ENCODE assay signal across 25 mouse cellular contexts in genomic region chr15:83360140-83360539, GRCm38 (mm10). TPM values are rescaled to one million over a fixed set of nuclear protein-coding genes. Genes with fewer than 3 reads are reported as not detected.
DNase-seq lines count a peak whose midpoint lies in the region; ATAC-seq and TF ChIP-seq lines count a peak whose summit lies in the region.
"Had no signal": no experiment of that assay in that cellular context is flagged by ENCODE, and none has a peak within 500 bp of the region (broad histone marks: within the 10 kb centered on the region; RNA-seq: fewer than 3 reads in every experiment).

No protein-coding gene starts in this region.

- peak overlapping the region; percentile 75 for H3K27ac ChIP-seq in lung, postnatal 0 days (ENCODE audit: low read length)
- H3K27ac ChIP-seq: embryonic facial prominence, embryonic 13.5 days; embryonic facial prominence, embryonic 15.5 days; forebrain, embryonic 10.5 days; forebrain, embryonic 12.5 days had no signal

- ATAC-seq in frontal cortex, adult (ENCODE audit: low TSS enrichment) = peak; percentile 69
- peak; percentile 35 for ATAC-seq in lung, postnatal 0 days
- ATAC-seq: CD4-positive, CD25-positive, alpha-beta regulatory T cell, adult 4 months; forebrain, embryonic 14.5 days; forebrain, embryonic 16.5 days had no signal

- no peak overlapping the region for H3K4me3 ChIP-seq in lung, postnatal 0 days (ENCODE audit: low read depth, low read length)
- H3K4me3 ChIP-seq in lung, adult 2 months (replicated peaks; ENCODE audit: extremely low read depth, low read depth, low read length) = no peak overlapping the region
- H3K4me3 ChIP-seq: embryonic facial prominence, embryonic 13.5 days; embryonic facial prominence, embryonic 15.5 days; erythroblast, embryonic 14.5 days; forebrain, embryonic 10.5 days; forebrain, embryonic 12.5 days had no signal

- TF ChIP-seq CTCF in lung, postnatal 0 days (IDR thresholded peaks at IDR 0.05) = no peak
- TF ChIP-seq CTCF in lung, adult 2 months (IDR thresholded peaks at IDR 0.05; ENCODE audit: insufficient read depth, low read length) = no peak

- H3K9ac ChIP-seq in lung, postnatal 0 days (replicated peaks; ENCODE audit: low read depth) = no peak overlapping the region
- H3K9ac ChIP-seq: embryonic facial prominence, embryonic 13.5 days; embryonic facial prominence, embryonic 15.5 days; forebrain, embryonic 12.5 days had no signal

- 39% methylated on average over 3 of the region's 3 CpGs for WGBS in lung, postnatal 0 days
- 61% methylated on average over 3 of the region's 3 CpGs for WGBS in lung, adult 2 months

- TF ChIP-seq POLR2A in lung, adult 2 months (IDR thresholded peaks at IDR 0.05; ENCODE audit: borderline replicate concordance, extremely low read depth, low read depth, low read length) = no peak

- no peak overlapping the region for H3K4me2 ChIP-seq in lung, postnatal 0 days (replicated peaks; ENCODE audit: low read depth, low read length)
- H3K4me2 ChIP-seq: embryonic facial prominence, embryonic 13.5 days; embryonic facial prominence, embryonic 15.5 days; forebrain, embryonic 12.5 days had no signal

- no peaks in the 10 kb centered on the region for H3K9me3 ChIP-seq in lung, postnatal 0 days (ENCODE audit: low read length)
- H3K9me3 ChIP-seq: embryonic facial prominence, embryonic 13.5 days; embryonic facial prominence, embryonic 15.5 days; forebrain, embryonic 10.5 days; forebrain, embryonic 12.5 days; G1E had no signal

- DNase-seq in frontal cortex, postnatal 14 days (ENCODE audit: low spot score in 2 of 2) = no peak
- peak; percentile 76 for DNase-seq in lung, postnatal 0 days (ENCODE audit: low spot score)
- DNase-seq in lung, adult 2 months = no peak
- peak; percentile 45 for DNase-seq in telencephalon, adult 2 months (ENCODE audit: low read depth, low spot score)
- DNase-seq in embryo, embryonic 11 days = no peak
- DNase-seq: adrenal gland, adult 2 months; adrenal gland, postnatal 10 days; adrenal gland, postnatal 25 days; B cell, adult 2 months; cerebellum, adult 11-12 months; cerebellum, adult 2 months; cerebellum, adult 9-10 months; cerebellum, postnatal 10 days; cerebellum, postnatal 25 days had no signal

- no peak for TF ChIP-seq EP300 in lung, postnatal 0 days (IDR thresholded peaks at IDR 0.05)

- H3K27me3 ChIP-seq in lung, postnatal 0 days (replicated peaks; ENCODE audit: insufficient read depth, low read length) = no peaks in the 10 kb centered on the region
- H3K27me3 ChIP-seq: CH12.LX; embryonic facial prominence, embryonic 13.5 days; embryonic facial prominence, embryonic 15.5 days; forebrain, embryonic 12.5 days had no signal

- H3K36me3 ChIP-seq in lung, postnatal 0 days (ENCODE audit: insufficient read depth, low read length) = no peaks in the 10 kb centered on the region
- H3K36me3 ChIP-seq: embryonic facial prominence, embryonic 13.5 days; embryonic facial prominence, embryonic 15.5 days; forebrain, embryonic 10.5 days; forebrain, embryonic 12.5 days had no signal

- H3K4me1 ChIP-seq in lung, postnatal 0 days (ENCODE audit: insufficient read depth, low read depth, low read length) = no peaks in the 10 kb centered on the region; the same call in 1 of the 2 replicates
- H3K4me1 ChIP-seq in lung, adult 2 months (ENCODE audit: control insufficient read depth, insufficient read depth, low read length) = no peaks in the 10 kb centered on the region
- H3K4me1 ChIP-seq: embryonic facial prominence, embryonic 13.5 days; embryonic facial prominence, embryonic 15.5 days; forebrain, embryonic 10.5 days; forebrain, embryonic 12.5 days had no signal

RNA-seq across cellular contexts. Expression of gene Arfgap3, which starts 10.1 kb away (rescaled TPM):
- polyA plus RNA-seq in lung, postnatal 0 days (2015; fragmentation: Nextera tagmentation; extraction: Ambion mirVana) = 41.1 and 44.2 TPM in 2 replicates
- polyA plus RNA-seq in lung, adult 2 months (2012; rRNA removed) = 27.2 and 31.1 TPM in 2 replicates

Comparison
In these comparisons a context has a peak if more than half of its experiments do, and no peak if none do; other contexts are left out.
1. DNase-seq: peak in lung, postnatal 0 days (single experiment) and telencephalon, adult 2 months (single experiment); none in frontal cortex, postnatal 14 days (0 of 2), lung, adult 2 months (single experiment) and embryo, embryonic 11 days (single experiment).